Mouse (Mus musculus): ENCODE data around the gene Kcnab1.

GRCm38 (mm10) chr3:65360163-65360969, 251.2 kb downstream of the Kcnab1 start:
- TF ChIP-seq CTCF (IDR thresholded peaks at IDR 0.05; ENCODE audit: low read depth, low read length) (no peak), POLR2A (IDR thresholded peaks at IDR 0.05; ENCODE audit: insufficient read depth, low read length) (no peak)
